Mouse (Mus musculus) bone marrow macrophage, adult 2 months (primary cell): ENCODE measurements around the gene Apbb2.

Source experiments
- CTCF ChIP-seq: IDR thresholded peaks from 2 replicates; pipeline ENCODE4 v1.5.1; 2012; ENCODE audit warnings: low read depth, mild to moderate bottlenecking, low read length, moderate library complexity
- POLR2A ChIP-seq: IDR thresholded peaks from 2 replicates; pipeline ENCODE4 v1.6.1; 2012; ENCODE audit warnings: mild to moderate bottlenecking, low read depth, low read length, borderline replicate concordance

DNA sequence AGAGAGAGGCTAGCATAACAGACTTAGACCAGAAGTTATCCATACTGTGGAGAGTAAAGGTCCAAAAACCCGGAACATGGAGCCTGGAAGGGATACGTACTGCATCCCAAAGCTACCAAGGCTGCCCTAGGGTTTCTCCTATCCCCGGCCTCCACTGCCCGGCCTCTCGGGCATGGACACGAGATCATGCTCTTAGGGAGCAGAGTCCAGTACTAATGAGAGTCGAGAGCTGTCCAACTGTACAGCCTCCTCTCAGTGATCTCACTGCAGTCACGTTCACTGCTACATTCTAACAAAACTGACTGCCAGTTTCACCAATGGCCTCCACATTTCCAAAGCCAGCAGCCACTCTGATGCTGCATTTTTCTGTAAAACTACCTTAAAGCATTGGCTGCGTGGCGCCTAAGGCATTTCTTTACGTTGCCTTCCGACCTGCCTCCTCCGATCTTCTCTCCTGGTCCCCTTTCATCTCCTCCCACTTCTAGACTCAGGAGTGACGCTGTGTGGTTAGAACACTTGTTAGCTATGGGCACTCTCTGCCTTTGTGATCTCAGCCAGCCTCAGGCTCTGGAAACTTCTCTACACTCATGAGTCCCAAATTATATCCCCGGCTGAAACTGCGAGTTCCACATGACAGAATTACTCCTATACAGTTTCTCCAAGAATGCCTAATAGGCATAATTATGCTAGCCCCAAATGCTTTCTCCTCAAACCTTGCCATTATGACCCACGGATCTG is 36.1 kb downstream of the Apbb2 start:
- TF ChIP-seq POLR2A, result no peak
- no peak for TF ChIP-seq CTCF
